Mouse (Mus musculus) lung, embryonic 15.5 days (tissue): Measurements from ENCODE around the gene Mettl8. TPM values are rescaled to one million over a fixed set of nuclear protein-coding genes. Genes with fewer than 3 reads are reported as not detected.

ENCODE experiments used
- ATAC-seq: fragments of 200-750 bp; cut with Nextera tagmentation; 2 replicates; pipeline ENCODE4 v1.8.0; 2017; ENCODE audit warnings: moderate number of reproducible peaks, borderline replicate concordance; ENCODE audit not compliant: low FRiP score, low TSS enrichment; ENCODE audit errors: extremely low read depth
- H3K27ac ChIP-seq: fragments of 300-500 bp; sonication (generic); 2 replicates; pipeline ENCODE4 v1.5.1; 2015; ENCODE audit warnings: moderate library complexity, mild to moderate bottlenecking, inconsistent platforms
- H3K27me3 ChIP-seq: fragments of 300-500 bp; sonication (generic); 2 replicates; pipeline ENCODE4 v1.6.1; 2015; ENCODE audit warnings: inconsistent platforms
- H3K36me3 ChIP-seq: fragments of 300-500 bp; sonication (generic); 2 replicates; pipeline ENCODE4 v1.6.1; 2015; ENCODE audit warnings: inconsistent platforms
- H3K4me1 ChIP-seq: fragments of 300-500 bp; sonication (generic); 2 replicates; pipeline ENCODE4 v1.6.1; 2015; ENCODE audit warnings: inconsistent platforms
- H3K4me2 ChIP-seq: fragments of 300-500 bp; sonication (generic); 2 replicates; pipeline ENCODE4 v1.6.1; 2015; ENCODE audit warnings: inconsistent platforms, mild to moderate bottlenecking, moderate library complexity
- H3K4me3 ChIP-seq: fragments of 300-500 bp; sonication (generic); 2 replicates; pipeline ENCODE4 v1.5.1; 2015; ENCODE audit warnings: mild to moderate bottlenecking, inconsistent platforms
- H3K9ac ChIP-seq: fragments of 300-500 bp; sonication (generic); 2 replicates; pipeline ENCODE4 v1.6.1; 2015; ENCODE audit warnings: inconsistent platforms
- H3K9me3 ChIP-seq: fragments of 300-500 bp; sonication (generic); 2 replicates; pipeline ENCODE4 v1.6.1; 2016; ENCODE audit warnings: inconsistent platforms
- WGBS: fragments of 180-500 bp; shearing (Covaris S2); methylation state at CpG from one replicate; pipeline ENCODE4 v1.1.7; 2015; 5-methylcytosine and 5-hydroxymethylcytosine counted together
- polyA plus RNA-seq: library from polyadenylated mRNA; unstranded; fragments of >200 nt; fragmentation: Nextera tagmentation; extraction: Ambion mirVana; gene quantifications from 2 replicates; pipeline ENCODE4 v1.2.1, GENCODE M21; 2015

The Mettl8 gene
- polyA plus RNA-seq, 1 experiment from 2014 or later: 16.5 TPM

GRCm38 (mm10) chr2:70918516-70918915 lies 136.9 kb downstream of the Mettl8 start:
- H3K36me3 ChIP-seq: no peaks in the 10 kb centered on the region
- H3K9ac ChIP-seq: no peak overlapping the region
- H3K4me1 ChIP-seq: 0 out of 2 replicates have a peak, but pooled peaks cover 5% of the 10 kb centered on the region
- no peaks in the 10 kb centered on the region for H3K9me3 ChIP-seq
- H3K4me2 ChIP-seq: no peak overlapping the region
- ATAC-seq: no peak
- H3K27ac ChIP-seq: no peak overlapping the region
- 89% methylated on average over 2 of the region's 2 CpGs for WGBS
- no peaks in the 10 kb centered on the region for H3K27me3 ChIP-seq
- H3K4me3 ChIP-seq: no peak overlapping the region

Other genes starting within 250 kb of the Mettl8 start
- 29.5 and 33.2 TPM in 2 replicates for gene Tlk1, start 229.9 kb downstream of the Mettl8 start, polyA plus RNA-seq
- 35.8 and 38.2 TPM in 2 replicates for gene Dcaf17, start 255 bp downstream of the Mettl8 start, polyA plus RNA-seq
- gene Cybrd1, start 62.3 kb upstream of the Mettl8 start, polyA plus RNA-seq: 2.3 and 3.3 TPM in 2 replicates
- 90.3 and 99.6 TPM in 2 replicates for gene Dync1i2, start 156.1 kb upstream of the Mettl8 start, polyA plus RNA-seq